Mouse (Mus musculus) cerebellum, adult (tissue): ENCODE data around the gene Cav3.

Experiments
- ATAC-seq: cut with Nextera tagmentation; 2 replicates; pipeline ENCODE4 v1.9.2; 2017; ENCODE audit warnings: mild to moderate bottlenecking, moderate library complexity, mixed read lengths; ENCODE audit not compliant: insufficient number of reproducible peaks, low FRiP score, low TSS enrichment

Gene Cav3

DNA sequence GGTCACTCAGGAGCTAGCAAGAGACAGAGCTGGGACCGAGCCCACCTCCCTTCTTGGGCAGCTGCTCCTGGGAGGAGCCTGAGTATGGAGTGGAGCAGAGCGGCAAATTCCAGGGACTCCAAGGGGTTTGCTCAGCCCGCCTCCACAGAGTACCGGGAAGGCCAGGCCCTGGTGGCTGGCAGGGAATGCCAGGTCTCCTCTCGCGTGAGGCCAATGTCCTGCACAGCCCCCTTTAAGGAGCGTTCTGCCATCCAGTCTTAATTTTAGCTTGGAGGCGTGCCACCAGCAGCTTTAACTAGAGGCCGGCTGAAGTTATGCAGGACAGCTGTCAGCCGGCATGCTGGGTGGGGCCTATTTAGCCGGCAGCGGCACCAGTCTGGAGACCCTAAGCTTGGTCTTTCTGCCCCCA is at the start of gene Cav3:
Gene Cav3 (plus strand): TSS at position 165 of the 409 bp plus-strand sequence.
- no peak for ATAC-seq

DNA sequence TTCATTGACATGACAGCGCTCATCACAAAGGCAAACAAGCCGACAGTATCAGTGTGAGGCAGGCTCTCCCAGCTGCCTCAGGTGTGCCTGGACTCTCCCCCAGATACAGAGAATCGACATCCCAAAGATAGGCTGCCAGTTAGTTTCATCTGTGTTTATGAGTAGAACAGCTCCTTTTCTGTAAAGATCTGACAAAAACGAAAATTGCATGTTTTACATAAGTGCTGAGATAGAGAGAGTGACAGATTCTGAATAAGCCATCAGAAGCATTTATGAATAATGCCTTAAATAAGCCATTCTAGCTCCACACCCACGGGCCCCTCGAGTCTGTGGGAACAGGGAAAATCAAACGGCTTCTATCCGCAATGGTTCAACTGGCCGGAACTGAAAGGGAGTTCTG is 40.0 kb upstream of the Cav3 start:
- ATAC-seq = no peak

DNA sequence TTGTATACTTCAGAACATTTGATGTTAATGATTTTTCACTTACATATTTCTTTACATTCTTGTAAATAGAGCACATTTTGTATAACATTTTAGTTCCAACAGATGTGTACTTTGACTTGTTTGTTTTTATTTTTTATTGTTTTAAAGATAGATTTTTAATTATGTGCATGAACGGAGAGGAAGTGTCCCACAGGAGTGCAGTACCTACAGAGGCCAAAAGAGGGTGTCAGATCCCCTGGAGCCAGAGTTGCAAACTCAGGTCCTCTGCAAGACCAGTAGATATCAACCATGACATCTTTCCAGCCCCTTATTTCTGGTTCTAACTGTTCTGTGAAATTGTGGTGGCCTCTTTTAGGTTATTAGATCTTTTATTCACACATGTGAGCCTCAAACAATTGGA is 38.4 kb upstream of the Cav3 start:
- no peak for ATAC-seq

DNA sequence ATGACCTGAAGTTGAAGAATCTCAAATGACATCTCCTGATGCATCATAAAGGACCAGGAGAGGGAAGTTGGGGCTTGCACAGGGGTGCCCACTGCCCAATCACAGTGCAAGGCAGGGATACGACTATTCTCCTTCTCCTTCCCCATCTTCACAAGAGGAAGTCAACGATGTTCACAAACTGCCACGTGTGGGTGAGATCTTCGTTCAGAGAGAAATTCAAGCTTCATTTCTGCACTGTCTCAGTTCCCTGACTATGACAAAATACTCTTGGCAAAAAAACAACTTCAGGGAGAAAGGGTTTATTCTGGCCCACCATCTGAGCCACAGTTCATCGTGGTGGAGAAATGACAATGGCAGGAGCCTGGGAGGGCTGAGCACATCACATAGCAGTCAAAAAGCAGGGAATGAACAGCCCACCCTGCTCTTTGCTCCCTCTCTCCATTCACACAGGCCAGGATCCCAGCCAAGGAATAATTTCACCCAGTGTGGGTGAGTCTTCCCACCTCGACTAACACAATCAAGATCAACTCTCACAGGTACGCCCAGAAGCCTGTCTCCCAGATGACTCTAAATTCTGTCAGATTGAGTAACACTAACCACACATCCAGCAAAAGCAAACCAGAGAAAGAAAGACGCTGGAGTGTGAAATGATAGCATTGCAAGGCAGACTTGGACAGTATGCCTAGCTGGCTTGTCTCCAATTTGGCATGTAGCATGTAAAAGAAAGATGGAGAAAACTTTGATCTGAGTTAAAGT is 35.4 kb upstream of the Cav3 start:
- no peak for ATAC-seq

DNA sequence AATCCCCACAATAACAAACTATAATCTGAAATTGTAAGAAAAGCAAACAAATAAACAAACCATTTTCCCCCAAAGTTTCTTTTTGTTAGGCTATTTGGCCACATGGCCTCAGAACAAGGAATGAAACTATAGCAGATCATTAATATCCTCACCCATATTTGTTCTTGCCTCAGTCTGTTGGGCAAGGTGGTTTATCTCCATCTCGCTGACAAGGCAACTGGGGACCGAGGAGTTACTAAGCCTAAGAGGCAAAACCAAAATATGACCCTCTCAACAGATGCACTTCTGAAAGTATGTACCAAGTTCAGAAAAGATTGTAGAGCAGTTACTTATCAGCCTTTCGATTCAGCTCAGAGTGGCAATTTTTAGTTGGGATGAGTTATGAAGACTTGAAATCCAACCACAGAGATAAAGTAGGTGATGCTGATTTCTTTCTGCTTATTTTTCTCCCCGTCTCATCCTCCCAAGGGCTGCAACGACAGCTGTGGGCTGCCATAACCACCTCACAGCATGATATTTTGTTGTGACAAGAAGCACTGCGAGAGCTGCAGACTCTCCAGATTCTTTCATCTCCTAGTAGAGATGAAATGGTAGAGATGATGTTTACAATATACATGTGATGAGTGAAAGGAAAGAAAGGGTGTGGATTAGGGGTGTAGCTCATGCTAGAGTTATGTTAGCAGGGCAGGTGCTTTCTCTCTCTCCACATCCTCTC is 33.1 kb upstream of the Cav3 start:
- ATAC-seq = no peak

DNA sequence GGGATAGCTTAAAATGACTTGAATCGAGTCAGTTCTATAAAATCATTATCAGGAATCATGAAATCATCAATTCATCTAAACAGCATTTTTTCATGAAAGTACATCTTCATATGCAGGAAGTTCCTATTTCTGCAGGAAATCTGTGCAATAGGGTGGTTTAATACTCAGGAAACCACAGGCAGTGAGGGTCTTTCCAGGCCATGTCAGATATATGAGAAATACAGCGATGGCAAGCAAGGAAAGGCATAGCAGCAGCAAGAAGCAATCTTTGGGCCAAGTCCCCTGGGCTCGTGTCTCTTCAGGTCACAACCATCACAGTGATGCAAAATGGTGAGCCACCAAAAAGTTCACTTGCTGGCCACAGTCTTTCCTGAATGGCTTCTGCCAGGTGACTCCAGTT is 13.6 kb upstream of the Cav3 start:
- ATAC-seq = no peak

DNA sequence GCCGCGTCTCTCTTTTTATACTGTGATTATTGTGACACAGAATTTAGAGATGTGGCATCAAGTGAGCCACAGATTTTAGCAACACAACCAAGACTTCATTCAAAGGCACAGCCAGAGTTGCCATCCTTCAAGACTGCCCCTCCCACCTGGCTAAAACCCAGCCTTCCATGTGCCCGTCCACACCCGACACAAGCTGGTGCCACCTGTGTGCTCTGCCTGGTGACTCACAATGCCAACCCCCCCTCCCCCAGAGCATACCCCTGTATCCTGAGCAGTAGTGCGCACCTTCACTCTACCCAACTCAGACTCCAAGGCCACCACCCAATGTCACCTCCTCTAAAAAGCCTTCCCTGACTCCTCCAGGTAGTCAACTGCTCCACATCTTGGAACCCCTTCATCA is 2.2 kb downstream of the Cav3 start:
- no peak for ATAC-seq

DNA sequence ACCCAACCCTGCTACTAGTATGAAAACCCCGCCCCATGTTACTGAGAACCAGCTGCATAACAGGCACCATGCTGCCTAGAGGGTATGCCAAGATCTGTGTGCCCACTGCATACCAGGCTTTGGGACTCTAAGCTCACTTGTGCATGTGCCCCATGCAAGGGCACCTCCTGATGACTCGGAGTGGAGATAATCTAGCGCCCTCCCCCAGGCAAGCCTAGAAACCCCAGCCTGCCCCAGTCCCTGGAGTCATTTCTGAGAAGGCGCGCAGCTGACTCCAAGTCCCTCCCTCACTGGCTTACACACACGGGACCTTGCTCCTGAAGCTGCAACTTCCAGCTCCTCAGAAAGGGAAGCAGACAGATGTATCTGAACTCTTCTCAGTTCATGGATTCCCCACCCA is 4.0 kb downstream of the Cav3 start:
- no peak for ATAC-seq

DNA sequence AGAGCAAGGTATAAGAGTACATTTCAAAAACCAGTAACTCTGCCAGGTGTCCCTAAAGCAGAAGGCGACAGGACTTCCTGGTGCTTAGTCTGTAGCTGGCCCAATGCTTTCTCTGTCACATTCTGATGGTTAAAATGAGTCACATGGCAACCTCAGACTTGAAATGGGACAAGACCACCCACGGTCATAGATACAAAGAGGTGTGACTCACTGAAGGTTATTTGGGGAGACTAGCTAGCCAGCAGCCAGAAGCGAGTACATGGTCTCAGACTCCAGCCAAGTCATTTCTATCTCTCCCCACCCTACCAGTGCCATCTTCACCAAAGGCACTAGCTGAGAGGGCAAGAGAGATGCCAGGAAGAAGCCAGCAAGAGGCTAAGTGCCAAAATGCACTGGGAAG is 6.1 kb downstream of the Cav3 start:
- ATAC-seq = no peak

DNA sequence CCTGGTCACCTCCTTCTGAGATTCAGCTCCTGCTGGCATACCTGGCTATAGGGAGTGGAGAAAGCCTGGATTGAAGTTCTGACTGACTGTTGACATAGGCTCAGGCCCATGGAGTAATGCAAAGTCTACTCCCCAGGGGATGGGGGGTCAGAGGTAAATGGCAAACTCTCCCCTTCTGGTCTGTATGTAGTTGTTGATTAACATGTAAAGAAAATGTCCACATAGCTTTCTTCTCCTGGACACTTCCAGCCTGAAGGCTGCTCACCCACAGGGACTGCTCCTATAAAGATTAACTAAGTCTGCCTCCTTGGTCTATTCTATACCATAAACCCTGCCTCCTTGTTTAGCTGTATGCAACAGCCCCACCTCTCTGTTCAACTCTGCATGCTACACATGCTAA is 6.7 kb downstream of the Cav3 start:
- ATAC-seq = no peak

DNA sequence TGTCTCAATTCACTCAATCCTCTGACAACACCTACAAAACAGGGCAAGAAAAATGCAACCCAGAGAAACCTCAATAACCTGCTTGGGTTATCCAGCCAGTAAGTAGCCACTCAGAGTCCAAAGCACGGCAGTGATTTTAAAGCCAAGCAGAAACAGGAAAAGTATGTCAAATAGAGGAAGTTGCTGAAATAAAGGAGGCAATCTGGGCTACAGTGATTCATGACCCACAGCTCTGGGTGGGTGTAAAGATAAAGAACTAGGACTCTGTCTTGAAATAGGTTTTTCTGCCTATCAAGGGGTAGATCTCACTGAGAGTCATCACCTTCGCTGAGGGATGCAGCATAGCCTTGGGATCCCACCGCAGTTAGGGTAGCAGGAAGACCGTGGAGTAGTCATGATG is 12.3 kb downstream of the Cav3 start:
- no peak for ATAC-seq

DNA sequence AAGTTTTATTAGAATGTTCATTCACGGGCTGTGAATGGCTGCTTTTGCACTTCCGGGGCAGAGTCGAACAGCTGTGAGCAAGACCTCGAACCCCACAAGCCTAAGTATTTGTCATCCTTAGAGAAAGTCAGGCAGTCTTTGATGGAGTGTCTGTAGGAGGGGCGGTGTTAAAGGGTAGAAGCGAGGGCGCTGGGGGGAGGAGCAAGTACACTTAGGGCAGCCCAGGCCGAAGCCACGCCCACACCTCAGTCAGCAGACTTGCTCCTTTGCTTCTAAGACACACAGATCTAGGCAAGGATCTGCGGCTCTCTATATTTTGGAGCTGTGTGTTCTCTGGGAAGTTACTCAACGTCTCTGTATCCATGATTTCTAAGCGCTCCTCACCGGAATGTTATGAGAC is 20.6 kb downstream of the Cav3 start:
- no peak for ATAC-seq

DNA sequence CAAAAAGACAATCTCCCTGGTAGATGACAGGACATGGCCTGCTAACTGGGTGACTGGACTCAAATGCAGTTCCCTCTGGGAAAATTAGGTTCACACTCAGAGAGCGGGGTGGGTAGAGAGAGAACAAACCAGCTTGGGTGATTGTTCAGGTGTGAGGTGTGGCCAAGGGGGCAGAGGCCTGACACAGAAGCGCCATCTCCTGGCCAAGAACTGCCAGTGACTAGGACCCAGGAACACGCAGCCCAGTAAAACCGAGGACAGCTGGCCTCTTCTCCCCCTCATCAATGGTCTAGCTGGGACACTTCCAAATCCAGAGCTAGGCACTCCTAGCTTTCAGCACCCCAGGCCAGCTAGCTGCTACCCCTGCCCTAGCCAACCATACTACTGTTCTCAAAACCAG is 25.0 kb downstream of the Cav3 start:
- no peak for ATAC-seq

DNA sequence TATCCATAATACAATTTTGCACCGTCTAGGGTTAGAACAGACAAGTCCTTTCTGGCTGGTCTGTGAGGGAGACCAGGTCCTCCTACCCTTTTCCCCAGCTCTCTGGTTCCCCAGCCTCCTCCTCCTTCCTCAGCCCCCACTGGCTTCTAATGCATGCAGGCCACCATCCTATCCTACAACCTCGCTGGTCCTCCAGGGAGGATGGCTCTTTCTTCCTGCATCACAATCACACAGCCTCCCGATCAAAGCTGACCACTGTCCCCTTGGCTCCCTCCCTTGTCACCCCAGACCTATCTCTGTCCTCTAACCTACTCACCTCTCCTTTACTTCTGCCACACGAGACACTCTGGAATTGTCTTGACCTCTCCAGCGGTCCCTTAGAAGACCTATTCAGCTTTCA is 28.7 kb downstream of the Cav3 start:
- no peak for ATAC-seq

DNA sequence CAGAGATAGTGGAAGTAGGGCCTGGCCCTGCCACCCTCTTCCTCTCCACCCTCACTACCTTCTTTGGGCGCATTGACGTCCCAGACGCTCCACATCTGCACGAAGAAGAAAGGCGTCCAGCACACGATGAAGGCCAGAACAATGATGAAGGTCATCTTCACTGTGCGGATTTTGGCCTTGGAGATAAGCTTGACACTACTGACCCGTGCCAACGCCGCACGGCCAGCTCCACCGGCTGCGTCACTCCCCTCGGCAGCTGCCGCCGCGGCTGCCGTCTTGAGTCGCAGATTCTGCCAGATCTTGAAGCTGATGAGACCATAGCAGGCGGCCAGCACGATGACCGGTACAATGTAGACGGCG is 29.5 kb downstream of the Cav3 start:
- no peak for ATAC-seq

DNA sequence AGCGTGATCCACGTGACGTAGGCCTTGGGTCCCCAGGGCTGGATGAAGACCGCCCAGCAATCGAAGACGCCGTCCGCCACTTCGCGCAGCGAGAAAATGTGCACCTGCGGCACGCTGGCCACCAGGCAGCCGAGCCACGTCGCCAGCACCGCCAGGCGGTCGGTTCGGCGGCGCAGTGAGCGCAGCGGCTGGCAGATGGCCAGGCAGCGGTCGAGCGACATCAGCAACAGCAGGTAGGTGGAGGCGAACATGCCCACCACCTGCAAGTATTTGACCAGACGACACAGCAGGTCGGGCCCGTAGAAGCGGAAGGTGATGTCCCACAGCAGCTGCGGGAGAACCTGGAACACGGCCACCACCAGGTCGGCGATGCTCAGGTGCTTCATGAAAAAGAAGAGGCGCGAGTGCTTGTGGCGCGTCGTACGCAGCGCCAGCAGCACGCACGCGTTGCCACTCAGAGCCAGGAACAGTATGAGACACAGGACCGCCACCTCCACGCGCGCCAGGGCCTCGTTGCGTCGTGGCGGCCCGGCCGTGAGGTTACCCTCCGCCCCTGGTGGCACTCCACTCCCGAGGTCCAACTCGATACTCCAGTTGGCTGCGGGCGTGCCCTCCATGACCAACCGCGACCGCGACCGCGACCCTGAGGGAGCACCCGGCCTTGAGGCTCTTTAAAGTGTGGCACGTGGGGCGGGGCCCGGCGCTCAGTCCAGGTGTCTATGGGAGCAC is 30.0 kb downstream of the Cav3 start:
- ATAC-seq = no peak

DNA sequence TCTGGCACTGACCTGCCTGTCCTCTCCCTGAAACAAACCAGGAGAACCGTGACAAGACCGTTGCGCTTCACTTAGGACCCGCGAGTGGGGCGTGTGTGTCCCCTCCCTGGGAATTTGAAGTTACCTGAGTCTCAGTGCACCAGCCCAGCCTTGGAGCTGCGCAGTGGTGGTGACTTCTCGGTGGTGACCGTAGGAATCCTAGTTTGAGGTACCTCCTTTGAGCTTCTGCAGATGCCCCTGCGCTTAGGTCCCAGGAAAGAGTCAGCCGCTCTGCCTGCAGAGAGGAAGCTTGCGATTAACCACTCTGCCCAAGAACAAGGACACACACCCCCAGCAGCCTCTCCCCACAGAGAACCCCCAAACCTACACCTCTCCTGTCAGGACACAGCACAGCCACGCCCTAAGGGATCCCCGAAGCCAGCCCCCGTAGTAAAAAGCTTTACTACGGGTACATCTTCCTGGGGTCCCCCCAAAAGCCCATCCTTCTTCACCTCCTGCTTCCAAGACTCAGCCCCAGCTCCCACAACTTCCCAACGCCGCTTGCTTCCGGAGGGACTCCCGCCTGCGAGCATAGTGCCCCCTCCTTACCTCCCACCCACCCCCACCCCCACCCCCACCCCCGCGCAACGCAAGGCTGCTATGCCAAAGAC is 30.7 kb downstream of the Cav3 start, which contains the start of gene Oxtr:
Gene Oxtr (minus strand): TSS at position 34 of the 650 bp plus-strand sequence.
- no peak for ATAC-seq

DNA sequence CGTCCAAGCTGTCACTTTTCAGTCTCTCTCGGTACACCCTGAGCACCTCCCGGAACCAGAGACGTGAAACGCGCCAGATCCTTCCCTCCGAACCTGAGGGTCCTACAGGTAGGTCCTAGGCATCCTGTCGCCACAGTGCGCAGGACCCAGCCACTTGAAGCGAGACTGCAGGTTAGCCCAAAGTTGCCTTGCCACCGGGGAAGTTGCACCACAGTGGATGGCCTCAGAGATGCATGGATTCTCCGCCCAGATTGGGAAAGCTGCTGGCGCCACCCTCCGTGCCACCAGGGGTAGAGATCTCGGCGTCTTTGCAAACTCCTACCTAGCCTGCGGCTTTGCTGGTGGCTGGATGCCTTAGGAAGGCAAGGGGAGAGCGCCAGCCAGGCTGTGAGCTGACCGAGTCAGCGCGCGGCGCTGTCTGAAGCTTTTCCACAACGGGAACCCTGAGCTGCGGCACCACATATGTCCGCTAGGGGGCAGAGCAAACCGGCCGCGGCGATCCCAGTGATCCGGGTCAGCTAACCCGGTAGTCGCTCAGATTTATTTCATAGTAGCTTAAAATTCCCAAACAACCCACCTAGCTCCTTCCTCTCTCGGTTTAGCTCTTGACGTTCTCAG is 31.4 kb downstream of the Cav3 start:
- peak; percentile 64 for ATAC-seq

DNA sequence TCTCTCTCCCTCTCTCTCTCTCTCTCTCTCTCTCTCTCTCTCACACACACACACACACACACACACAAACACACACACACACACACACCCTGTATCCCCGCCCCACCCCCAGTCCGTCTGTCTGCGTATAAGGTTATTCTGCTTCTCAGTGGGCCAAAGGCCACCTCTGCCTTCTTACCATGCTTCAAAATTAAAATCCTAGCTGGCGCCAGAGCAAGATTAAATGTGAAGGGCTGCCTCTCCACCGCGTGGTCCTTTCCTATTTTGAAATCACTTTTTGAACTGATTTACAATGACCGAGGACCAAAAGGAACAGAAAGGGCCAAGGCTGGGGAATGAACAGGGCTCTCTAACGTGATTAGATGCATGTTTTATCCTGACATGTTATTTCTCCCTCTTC is 32.2 kb downstream of the Cav3 start:
- no peak for ATAC-seq

DNA sequence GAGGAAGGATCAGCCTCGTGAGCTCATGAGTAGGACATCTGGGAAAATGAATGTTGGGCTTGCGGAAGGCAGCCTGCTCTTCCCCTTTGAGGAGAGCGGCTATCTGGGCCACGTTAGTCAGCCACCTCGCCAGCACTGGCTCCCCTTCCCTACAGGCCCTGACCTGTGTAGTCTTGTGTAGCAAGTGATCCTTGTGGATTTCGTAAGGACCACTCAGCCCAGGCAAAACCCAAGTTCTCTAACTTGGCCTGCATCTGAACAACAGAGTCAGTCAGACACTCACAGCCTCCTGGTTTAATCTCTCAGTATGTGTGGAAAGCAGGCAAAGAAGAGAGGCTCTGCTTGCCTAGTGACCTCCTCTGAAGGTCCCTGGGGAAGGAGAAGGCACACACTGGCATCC is 33.4 kb downstream of the Cav3 start:
- no peak for ATAC-seq

DNA sequence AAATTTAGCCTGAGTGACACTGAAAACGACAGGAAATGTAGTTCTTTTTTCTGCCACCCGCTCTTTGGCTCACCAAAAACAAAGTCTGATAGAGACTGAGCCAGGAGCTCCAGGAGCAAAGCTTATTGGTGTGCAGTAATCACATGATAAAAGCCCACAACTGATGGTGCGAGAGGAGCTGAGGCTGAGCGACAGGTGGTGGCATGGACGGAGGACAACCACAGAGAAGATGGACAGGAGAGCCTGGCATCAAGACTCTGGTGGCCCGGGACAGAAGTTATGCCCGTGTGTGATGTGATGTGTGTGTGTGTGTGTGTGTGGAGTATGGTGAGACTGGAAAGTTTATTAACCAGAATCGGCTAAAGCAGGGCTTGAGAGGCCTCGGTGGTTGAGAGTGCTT is 34.1 kb downstream of the Cav3 start:
- no peak for ATAC-seq
